Mouse (Mus musculus) regulatory T cell (primary cell): Measurements from ENCODE around the gene Gramd1b.

Source experiments
- in situ Hi-C: fragments of 300-600 bp; cut with MboI, MseI; formaldehyde crosslinking; loops from one replicate; pipeline ENCODE4 v1.15.1; 2025; ENCODE audit warnings: high pct_unique_total_duplicates

The Gramd1b gene

GRCm38 (mm10) chr9:40531027-40531621 lies at the start of gene Gramd1b:
Gramd1b (minus strand) TSS chr9:40531383.
- in situ Hi-C loops: no loop called here

GRCm38 (mm10) chr9:40578726-40579625 lies 47.8 kb upstream of the Gramd1b start:
- in situ Hi-C loops: no loop called here

- in situ Hi-C loops: no loop called here
These were observed 45.9 kb upstream of the Gramd1b start for GRCm38 (mm10) chr9:40577132-40577531.

- in situ Hi-C loops: no loop called here
These were observed 44.1 kb upstream of the Gramd1b start for GRCm38 (mm10) chr9:40575053-40575985.

GRCm38 (mm10) chr9:40571280-40571679 lies 40.1 kb upstream of the Gramd1b start:
- in situ Hi-C loops: no loop called here

- in situ Hi-C loops: no loop called here
These were observed 36.9 kb upstream of the Gramd1b start for GRCm38 (mm10) chr9:40568070-40568469.

GRCm38 (mm10) chr9:40563750-40564149 lies 32.6 kb upstream of the Gramd1b start:
- in situ Hi-C loops: no loop called here

GRCm38 (mm10) chr9:40559646-40560045 lies 28.5 kb upstream of the Gramd1b start:
- in situ Hi-C loops: no loop called here

- in situ Hi-C loops: no loop called here
These were observed 26.6 kb upstream of the Gramd1b start for GRCm38 (mm10) chr9:40557796-40558195.

GRCm38 (mm10) chr9:40556396-40556795 lies 25.2 kb upstream of the Gramd1b start:
- in situ Hi-C loops: no loop called here

- in situ Hi-C loops: no loop called here
These were observed 24.1 kb upstream of the Gramd1b start for GRCm38 (mm10) chr9:40555243-40555642.

- in situ Hi-C loops: no loop called here
These were observed 16.7 kb upstream of the Gramd1b start for GRCm38 (mm10) chr9:40547876-40548275.

- in situ Hi-C loops: no loop called here
These were observed 14.0 kb upstream of the Gramd1b start for GRCm38 (mm10) chr9:40545193-40545592.

- in situ Hi-C loops: loop anchor here (5.0 kb wide), 1 partner anchor 43 kb away; no protein-coding TSS in a partner anchor
These were observed 8.5 kb upstream of the Gramd1b start for GRCm38 (mm10) chr9:40539588-40540140.

- in situ Hi-C loops: no loop called here
These were observed 6.5 kb upstream of the Gramd1b start for GRCm38 (mm10) chr9:40537708-40538105.

GRCm38 (mm10) chr9:40537044-40537707 lies 6.0 kb upstream of the Gramd1b start:
- in situ Hi-C loops: no loop called here

- in situ Hi-C loops: no loop called here
These were observed 647 bp downstream of the Gramd1b start for GRCm38 (mm10) chr9:40530536-40530935.

- in situ Hi-C loops: no loop called here
These were observed 2.5 kb downstream of the Gramd1b start for GRCm38 (mm10) chr9:40528733-40529132.

GRCm38 (mm10) chr9:40526928-40527327 lies 4.3 kb downstream of the Gramd1b start:
- in situ Hi-C loops: no loop called here

GRCm38 (mm10) chr9:40522156-40522555 lies 9.0 kb downstream of the Gramd1b start:
- in situ Hi-C loops: no loop called here

GRCm38 (mm10) chr9:40521097-40521496 lies 10.1 kb downstream of the Gramd1b start:
- in situ Hi-C loops: no loop called here
